Mouse (Mus musculus) MEL (cell line): ENCODE data around the gene Ascc2. TPM values are rescaled to one million over a fixed set of nuclear protein-coding genes. Genes with fewer than 3 reads are reported as not detected.

Experiments used
- DNase-seq: peaks from one replicate; pipeline ENCODE4 v3.0.0; 2011; ENCODE audit warnings: low read depth, low spot score
- H3K27ac ChIP-seq: 2 replicates; pipeline ENCODE4 v1.5.1; 2012; ENCODE audit warnings: low read depth, mild to moderate bottlenecking, control low read depth, low read length, moderate library complexity; ENCODE audit not compliant: control insufficient read depth
- H3K27me3 ChIP-seq, 2 experiments: fragments of 150-350 bp in 1 of 2; sonication (generic) in 1 of 2; 2 replicates each; pipeline ENCODE4 v1.6.1; 2012; ENCODE audit warnings: low read length in 2 of 2, mild to moderate bottlenecking in 2 of 2, improper control_type of control experiment in 1 of 2, moderate library complexity in 1 of 2; ENCODE audit not compliant: insufficient read depth in 2 of 2, control insufficient read depth in 1 of 2
- H3K36me3 ChIP-seq, 2 experiments: 2 replicates each; pipeline ENCODE4 v1.6.1; 2012 to 2014; ENCODE audit warnings: low read length in 2 of 2, improper control_type of control experiment in 1 of 2, inconsistent platforms in 1 of 2, mild to moderate bottlenecking in 1 of 2; ENCODE audit not compliant: insufficient read depth in 2 of 2, control insufficient read depth in 1 of 2
- H3K4me1 ChIP-seq, 2 experiments: fragments of 150-350 bp in 1 of 2; sonication (generic) in 1 of 2; 2 replicates each; pipeline ENCODE4 v1.6.1; 2012; ENCODE audit warnings: low read length in 2 of 2, improper control_type of control experiment in 1 of 2, mild to moderate bottlenecking in 1 of 2; ENCODE audit not compliant: insufficient read depth in 2 of 2, control insufficient read depth in 1 of 2
- H3K4me3 ChIP-seq, 2 experiments: fragments of 150-350 bp in 1 of 2; sonication (generic) in 1 of 2; 2 replicates each; pipeline ENCODE4 v1.5.1; 2012; ENCODE audit warnings: low read depth in 2 of 2, low read length in 2 of 2, mild to moderate bottlenecking in 2 of 2, moderate library complexity in 2 of 2, control low read depth in 1 of 2, improper control_type of control experiment in 1 of 2; ENCODE audit not compliant: control insufficient read depth in 1 of 2, insufficient read depth in 1 of 2
- H3K79me2 ChIP-seq: 2 replicates; pipeline ENCODE4 v1.6.1; 2012; ENCODE audit warnings: mild to moderate bottlenecking, low read length, moderate library complexity; ENCODE audit not compliant: control insufficient read depth, poor library complexity, insufficient read depth
- H3K9ac ChIP-seq: 2 replicates; pipeline ENCODE4 v1.6.1; 2012; ENCODE audit warnings: low read depth, mild to moderate bottlenecking, control low read depth, low read length, moderate library complexity; ENCODE audit not compliant: control insufficient read depth, poor library complexity, severe bottlenecking
- H3K9me3 ChIP-seq: fragments of 150-350 bp; sonication (generic); replicated peaks from 2 replicates; pipeline ENCODE4 v1.6.1; 2012; ENCODE audit warnings: mild to moderate bottlenecking, low read length, improper control_type of control experiment, moderate library complexity; ENCODE audit not compliant: insufficient read depth
- BHLHE40 ChIP-seq: IDR thresholded peaks from 2 replicates; pipeline ENCODE4 v1.6.1; 2012; ENCODE audit warnings: low read depth, mild to moderate bottlenecking, inconsistent platforms, low read length, improper control_type of control experiment, borderline replicate concordance
- CHD1 ChIP-seq: IDR thresholded peaks from 2 replicates; pipeline ENCODE4 v1.6.1; 2012; ENCODE audit warnings: low read depth, mild to moderate bottlenecking, inconsistent platforms, low read length, improper control_type of control experiment
- CTCF ChIP-seq, 3 experiments: IDR thresholded peaks in 2 of 3; conservative IDR thresholded peaks in 1 of 3; 2 replicates each; pipeline ENCODE4 v1.5.1; 2011 to 2012; ENCODE audit warnings: low read length in 3 of 3, low read depth in 2 of 3, mild to moderate bottlenecking in 2 of 3, improper control_type of control experiment in 1 of 3, inconsistent platforms in 1 of 3, mixed read lengths in 1 of 3, moderate library complexity in 1 of 3; ENCODE audit not compliant: control insufficient read depth in 1 of 3, insufficient read depth in 1 of 3, poor library complexity in 1 of 3, severe bottlenecking in 1 of 3
- ELF1 ChIP-seq: IDR thresholded peaks from 2 replicates; pipeline ENCODE4 v1.6.1; 2014; ENCODE audit warnings: low read depth, mild to moderate bottlenecking, inconsistent platforms, low read length, improper control_type of control experiment, moderate library complexity
- EP300 ChIP-seq, 2 experiments: IDR thresholded peaks; 2 replicates each; pipeline ENCODE4 v1.6.1; 2011; ENCODE audit warnings: improper control_type of control experiment in 2 of 2, low read length in 2 of 2, low read depth in 1 of 2, mild to moderate bottlenecking in 1 of 2
- ETS1 ChIP-seq: IDR thresholded peaks from 2 replicates; pipeline ENCODE4 v1.6.1; 2012; ENCODE audit warnings: low read depth, mild to moderate bottlenecking, inconsistent platforms, low read length, improper control_type of control experiment, moderate library complexity
- GATA1 ChIP-seq: IDR thresholded peaks from 2 replicates; pipeline ENCODE4 v1.6.1; 2011; ENCODE audit warnings: low read depth, low read length, improper control_type of control experiment
- HCFC1 ChIP-seq: IDR thresholded peaks from 2 replicates; pipeline ENCODE4 v1.6.1; 2012; ENCODE audit warnings: low read depth, mild to moderate bottlenecking, inconsistent platforms, low read length, improper control_type of control experiment, moderate library complexity
- JUND ChIP-seq: IDR thresholded peaks from 2 replicates; pipeline ENCODE4 v1.6.1; 2011; ENCODE audit warnings: low read depth, mild to moderate bottlenecking, improper control_type of control experiment, low read length
- MAFK ChIP-seq: IDR thresholded peaks from 2 replicates; pipeline ENCODE4 v1.6.1; 2011; ENCODE audit warnings: low read depth, mild to moderate bottlenecking, low read length, improper control_type of control experiment, borderline replicate concordance
- MAX ChIP-seq: IDR thresholded peaks from 2 replicates; pipeline ENCODE4 v1.6.1; 2011; ENCODE audit warnings: low read length, improper control_type of control experiment
- MEF2A ChIP-seq: IDR thresholded peaks from 2 replicates; pipeline ENCODE4 v1.6.1; 2014; ENCODE audit warnings: low read depth, mild to moderate bottlenecking, inconsistent platforms, low read length, improper control_type of control experiment; ENCODE audit not compliant: poor library complexity, insufficient replicate concordance, severe bottlenecking; ENCODE audit errors: extremely low read depth
- MXI1 ChIP-seq: IDR thresholded peaks from 2 replicates; pipeline ENCODE4 v1.6.1; 2011; ENCODE audit warnings: mild to moderate bottlenecking, low read depth, low read length, improper control_type of control experiment
- MYB ChIP-seq: IDR thresholded peaks from 2 replicates; pipeline ENCODE4 v1.6.1; 2011; ENCODE audit warnings: mild to moderate bottlenecking, low read depth, low read length, improper control_type of control experiment
- MYC ChIP-seq: IDR thresholded peaks from 2 replicates; pipeline ENCODE4 v1.6.1; 2011; ENCODE audit warnings: low read depth, mild to moderate bottlenecking, low read length, improper control_type of control experiment, moderate library complexity
- NELFE ChIP-seq: IDR thresholded peaks from 2 replicates; pipeline ENCODE4 v1.6.1; 2011; ENCODE audit warnings: low read depth, low read length, improper control_type of control experiment
- NRF1 ChIP-seq: IDR thresholded peaks from 2 replicates; pipeline ENCODE4 v1.6.1; 2014; ENCODE audit warnings: low read depth, mild to moderate bottlenecking, inconsistent platforms, low read length, improper control_type of control experiment, moderate library complexity; ENCODE audit not compliant: poor library complexity, insufficient read depth, severe bottlenecking
- POLR2A ChIP-seq, 2 experiments: IDR thresholded peaks; 2 replicates each; pipeline ENCODE4 v1.6.1; 2011 to 2012; ENCODE audit warnings: low read length in 2 of 2, mild to moderate bottlenecking in 2 of 2, control low read depth in 1 of 2, improper control_type of control experiment in 1 of 2, low read depth in 1 of 2, moderate library complexity in 1 of 2; ENCODE audit not compliant: control insufficient read depth in 1 of 2, insufficient read depth in 1 of 2, poor library complexity in 1 of 2
- POLR2AphosphoS2 ChIP-seq: IDR thresholded peaks from 2 replicates; pipeline ENCODE4 v1.6.1; 2011; ENCODE audit warnings: low read length, improper control_type of control experiment
- RAD21 ChIP-seq: IDR thresholded peaks from 2 replicates; pipeline ENCODE4 v1.6.1; 2011; ENCODE audit warnings: mild to moderate bottlenecking, low read depth, low read length, improper control_type of control experiment
- RCOR1 ChIP-seq: IDR thresholded peaks from 2 replicates; pipeline ENCODE4 v1.6.1; 2012; ENCODE audit warnings: low read depth, mild to moderate bottlenecking, inconsistent platforms, low read length, improper control_type of control experiment
- SIN3A ChIP-seq: IDR thresholded peaks from 2 replicates; pipeline ENCODE4 v1.6.1; 2012; ENCODE audit warnings: low read length, improper control_type of control experiment, inconsistent platforms
- SMC3 ChIP-seq: IDR thresholded peaks from 2 replicates; pipeline ENCODE4 v1.6.1; 2011; ENCODE audit warnings: low read depth, low read length, improper control_type of control experiment
- TAL1 ChIP-seq: IDR thresholded peaks from 2 replicates; pipeline ENCODE4 v1.6.1; 2012; ENCODE audit warnings: mild to moderate bottlenecking, inconsistent platforms, low read length, moderate library complexity, mixed read lengths
- TBP ChIP-seq: IDR thresholded peaks from 2 replicates; pipeline ENCODE4 v1.8.0; 2011; ENCODE audit warnings: low read depth, low read length, improper control_type of control experiment
- TCF12 ChIP-seq: IDR thresholded peaks from 2 replicates; pipeline ENCODE4 v1.6.1; 2014; ENCODE audit warnings: low read depth, mild to moderate bottlenecking, inconsistent platforms, low read length, improper control_type of control experiment, moderate library complexity
- ZMIZ1 ChIP-seq: IDR thresholded peaks from 2 replicates; pipeline ENCODE4 v1.6.1; 2012; ENCODE audit warnings: low read depth, mild to moderate bottlenecking, inconsistent platforms, low read length, improper control_type of control experiment, moderate library complexity
- ZNF384 ChIP-seq: IDR thresholded peaks from 2 replicates; pipeline ENCODE4 v1.6.1; 2012; ENCODE audit warnings: low read depth, mild to moderate bottlenecking, inconsistent platforms, low read length, improper control_type of control experiment
- polyA plus RNA-seq, 2 experiments: library from polyadenylated mRNA; stranded (reverse) in 1 of 2; unstranded in 1 of 2; fragments of >175 nt in 1 of 2; fragments of >200 nt in 1 of 2; gene quantifications; 2 replicates each; pipeline versions ENCODE4 v1.2.1 to v1.2.4; 2012; ENCODE audit warnings: low replicate concordance in 2 of 2, low read depth in 1 of 2; ENCODE audit not compliant: insufficient read length in 2 of 2, insufficient read depth in 1 of 2, missing spikeins in 1 of 2
- total RNA-seq: library from RNA; depleted of rRNA; stranded (reverse); fragments of 300-350 nt; gene quantifications from 2 replicates; pipeline ENCODE4 v1.2.3, GENCODE M21; 2012

The Ascc2 gene
- total and polyA plus RNA-seq, 3 experiments: 27.5 to 98.2 (median 43.5) TPM

DNA sequence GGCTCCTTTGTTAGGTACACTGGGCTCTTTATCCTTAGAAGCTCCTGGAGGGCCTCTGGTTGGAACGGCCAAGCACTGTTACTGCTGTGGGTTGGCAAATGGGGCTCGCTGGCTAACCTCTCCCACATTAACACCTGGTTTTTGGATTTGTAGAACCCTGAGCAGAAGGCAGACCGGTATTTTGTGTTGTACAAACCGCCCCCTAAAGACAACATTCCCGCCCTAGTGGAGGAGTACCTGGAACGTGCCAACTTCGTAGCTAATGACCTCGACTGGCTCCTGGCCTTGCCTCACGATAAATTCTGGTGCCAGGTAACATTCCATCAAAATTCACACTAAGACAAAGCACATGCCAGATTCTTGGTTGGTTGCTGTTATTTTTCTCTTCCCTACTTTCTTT is 8.9 kb downstream of the Ascc2 start:
- DNase-seq: no peak
- peaks cover 3 to 21% of the 10 kb centered on the region in 2 experiments for H3K36me3 ChIP-seq
- no peak overlapping the region for H3K27ac ChIP-seq
- H3K79me2 ChIP-seq: no peaks in the 10 kb centered on the region
- no peaks in the 10 kb centered on the region for H3K9me3 ChIP-seq
- no peaks in the 10 kb centered on the region for H3K27me3 ChIP-seq
- H3K4me3 ChIP-seq: no peak overlapping the region
- H3K4me1 ChIP-seq: peaks cover 0 to 7% of the 10 kb centered on the region in 2 experiments; a peak in 3 of 4 replicates
- TF ChIP-seq NRF1: no peak
- no peak overlapping the region for H3K9ac ChIP-seq

DNA sequence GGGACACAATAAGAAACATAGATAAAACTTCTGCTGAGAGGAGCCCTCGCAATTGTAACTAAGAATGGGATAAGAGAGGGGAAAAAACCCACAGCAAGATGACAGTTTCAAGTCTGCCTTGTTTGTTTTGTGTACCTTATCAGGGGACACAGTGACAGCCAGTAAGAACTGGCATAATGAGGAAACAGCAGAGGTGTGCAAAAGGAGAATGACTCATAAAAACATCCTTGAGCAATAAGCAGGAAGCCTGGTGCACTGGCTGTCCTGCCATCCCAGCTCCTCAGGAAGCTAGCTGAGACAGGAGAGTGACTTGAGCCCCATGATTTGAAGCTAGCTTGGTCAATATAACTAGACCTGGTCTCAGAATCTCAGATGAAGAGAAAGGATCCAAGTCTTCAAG is 22.3 kb downstream of the Ascc2 start:
- H3K9ac ChIP-seq: no peak overlapping the region

DNA sequence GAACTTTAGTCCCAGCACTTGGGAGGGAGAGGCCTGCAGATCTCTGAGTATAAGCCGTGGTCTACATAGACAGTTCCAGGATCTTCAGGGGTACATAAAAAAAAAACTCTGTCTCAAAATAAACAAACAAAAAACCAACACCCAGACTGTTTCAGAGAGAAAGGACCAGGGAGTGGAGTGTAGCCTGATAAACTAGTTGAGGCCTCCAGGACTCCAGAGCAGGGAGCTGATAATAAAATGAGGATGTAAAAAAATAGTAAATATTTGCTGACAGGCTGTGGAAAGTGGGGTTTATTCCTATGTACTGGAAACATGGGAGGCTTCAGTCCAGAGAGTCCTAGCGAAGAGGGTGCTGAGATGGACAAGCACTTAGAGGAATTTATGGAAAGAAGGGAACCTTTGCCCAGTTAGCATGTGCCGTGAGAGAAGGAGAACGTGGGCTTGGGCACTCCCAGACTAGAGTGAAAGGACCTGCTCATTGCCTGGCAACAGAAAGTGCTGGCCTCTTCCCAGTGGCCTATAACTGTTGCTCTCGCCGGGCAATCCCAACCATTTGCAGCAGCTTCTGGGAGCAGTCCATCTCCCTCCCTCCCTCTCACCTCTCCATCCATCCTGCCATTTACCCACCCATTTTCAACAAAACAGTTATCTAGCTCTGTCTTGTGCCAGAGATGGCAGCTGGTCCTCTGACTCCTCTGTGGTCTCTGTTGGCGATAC is 22.9 kb downstream of the Ascc2 start:
- Histone ChIP-seq H3K4me3 (no peak overlapping the region), H3K79me2 (no peaks in the 10 kb centered on the region), H3K9ac (no peak overlapping the region), H3K27ac (peak overlapping the region; percentile 64), H3K4me1 (peaks cover 20 to 25% of the 10 kb centered on the region in 2 experiments), H3K36me3 (peaks cover 10 to 29% of the 10 kb centered on the region in 2 experiments), H3K9me3 (no peaks in the 10 kb centered on the region), H3K27me3 (no peaks in the 10 kb centered on the region)
- peak; percentile 66 for DNase-seq
- no peak for TF ChIP-seq MAX
- TF ChIP-seq NELFE: no peak
- TF ChIP-seq CHD1: 0 out of 2 replicates have a peak, but pooled peaks have one; percentile 84
- peak; percentile 89 for TF ChIP-seq ZNF384
- TF ChIP-seq GATA1: peak; percentile 77
- TF ChIP-seq MAFK: 0 out of 2 replicates have a peak, but pooled peaks have one; percentile 41
- TF ChIP-seq POLR2AphosphoS2: 0 out of 2 replicates have a peak, but pooled peaks have one; percentile 17
- no peak for TF ChIP-seq RAD21
- peak; percentile 53 to 68; a peak in 3 of 4 replicates for TF ChIP-seq EP300 (IDR thresholded peaks at IDR 0.05; ENCODE audit: low read depth in 1 of 2, low read length in 2 of 2)
- TF ChIP-seq SMC3: no peak
- TF ChIP-seq ETS1: peak; percentile 62
- TF ChIP-seq MXI1: 0 out of 2 replicates have a peak, but pooled peaks have one; percentile 17
- no peak for TF ChIP-seq ELF1

More for the DNA sequence above, 22.3 kb downstream of the Ascc2 start:
- H3K9me3 ChIP-seq: no peaks in the 10 kb centered on the region
- peak overlapping the region; percentile 64 for H3K27ac ChIP-seq
- H3K4me3 ChIP-seq: no peak overlapping the region
- peak; percentile 91 for DNase-seq
- H3K4me1 ChIP-seq: peaks cover 20 to 25% of the 10 kb centered on the region in 2 experiments
- H3K27me3 ChIP-seq: no peaks in the 10 kb centered on the region
- H3K79me2 ChIP-seq: no peaks in the 10 kb centered on the region
- peak; percentile 64; the same call in 1 of the 2 replicates for TF ChIP-seq ELF1
- peak; percentile 32; the same call in 1 of the 2 replicates for TF ChIP-seq MYC
- TF ChIP-seq TCF12: peak; percentile 69
- TF ChIP-seq POLR2A (IDR thresholded peaks at IDR 0.05; ENCODE audit: control insufficient read depth in 1 of 2, insufficient read depth in 1 of 2, low read depth in 1 of 2, low read length in 2 of 2, poor library complexity in 1 of 2): no peak
- no peak for TF ChIP-seq ZMIZ1
- no peak for TF ChIP-seq NRF1
- TF ChIP-seq JUND: peak; percentile 66; the same call in 1 of the 2 replicates
- TF ChIP-seq MEF2A: no peak
- TF ChIP-seq TAL1: peak; percentile 77
- TF ChIP-seq GATA1: peak; percentile 90
- TF ChIP-seq HCFC1: peak; percentile 28; the same call in 1 of the 2 replicates
- peak; percentile 88 for TF ChIP-seq EP300 (IDR thresholded peaks at IDR 0.05; ENCODE audit: low read depth in 1 of 2, low read length in 2 of 2)
- peak; percentile 65 for TF ChIP-seq MYB
- no peak for TF ChIP-seq ZNF384
- peak; percentile 93 for TF ChIP-seq ETS1
- 0 out of 2 replicates have a peak, but pooled peaks have one; percentile 15 for TF ChIP-seq POLR2AphosphoS2
- no peak for TF ChIP-seq CTCF (IDR thresholded peaks at IDR 0.05 in 2 of 3, conservative IDR thresholded peaks at IDR 0.05 in 1 of 3; ENCODE audit: control insufficient read depth in 1 of 3, insufficient read depth in 1 of 3, low read depth in 2 of 3, low read length in 3 of 3, poor library complexity in 1 of 3, severe bottlenecking in 1 of 3)
- TF ChIP-seq MAX: peak; percentile 64; the same call in 1 of the 2 replicates
- TF ChIP-seq RCOR1: peak; percentile 56; the same call in 1 of the 2 replicates
- TF ChIP-seq SIN3A: peak; percentile 94
- peak; percentile 44; the same call in 1 of the 2 replicates for TF ChIP-seq BHLHE40
- peak; percentile 51; the same call in 1 of the 2 replicates for TF ChIP-seq TBP
- 0 out of 2 replicates have a peak, but pooled peaks have one; percentile 37 for TF ChIP-seq MAFK
- TF ChIP-seq MXI1: peak; percentile 84
- peaks cover 10 to 29% of the 10 kb centered on the region in 2 experiments for H3K36me3 ChIP-seq
